Mouse (Mus musculus) kidney, adult 18-20 months (tissue): ENCODE data around the gene Gm5089.
A peak's percentile ranks its signal among the peaks of the same experiment; 100 is the strongest.

Source experiments
- DNase-seq: peaks from one replicate; pipeline ENCODE4 v3.0.0; 2021

The Gm5089 gene

DNA sequence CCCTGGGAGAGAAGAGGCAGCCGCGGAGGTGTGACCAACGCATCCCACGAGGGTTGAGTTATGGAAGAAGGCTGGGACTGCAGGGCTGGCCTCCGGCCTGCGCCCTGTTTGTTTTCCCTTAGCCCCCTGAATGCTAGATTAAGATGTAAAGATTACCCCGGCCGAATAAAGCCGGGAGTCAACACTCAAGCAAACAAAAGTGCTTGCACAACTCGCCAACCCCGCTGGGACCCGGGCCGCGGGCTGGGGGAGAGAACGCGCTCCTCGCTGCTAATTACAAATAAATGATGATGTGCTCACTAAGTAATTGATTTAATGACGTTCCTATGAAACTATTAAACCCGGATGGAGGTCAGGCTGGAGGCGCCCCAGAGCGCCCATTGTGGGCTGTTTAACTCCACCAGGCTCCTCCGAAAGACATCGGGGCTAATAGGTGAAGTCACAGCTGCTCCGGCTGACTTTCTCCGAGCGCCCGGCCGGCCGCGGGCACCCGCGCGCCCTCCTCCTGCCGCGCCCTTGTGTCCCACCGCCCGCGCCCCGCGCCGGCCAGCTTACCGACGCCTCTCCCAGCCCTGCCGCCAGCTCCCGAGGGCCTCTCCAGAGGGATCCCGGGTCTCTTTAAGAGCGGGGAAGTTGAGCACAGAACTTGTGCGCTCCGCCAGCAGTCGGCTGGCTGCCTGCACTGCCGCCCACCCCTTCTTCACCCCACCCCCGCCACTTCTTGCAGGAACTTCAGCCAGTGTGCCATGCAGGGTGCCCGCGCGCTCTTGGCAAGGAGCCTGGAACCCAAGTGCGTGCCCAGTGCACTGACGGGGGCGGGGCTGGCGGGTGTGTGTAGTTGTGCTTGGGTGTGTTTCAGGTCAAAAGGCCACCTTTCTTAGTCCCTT, at the start of gene Gm5089:
Gm5089 (minus strand) TSS at position 620 of the 887 bp plus-strand sequence.
- DNase-seq, result peak; percentile 72

DNA sequence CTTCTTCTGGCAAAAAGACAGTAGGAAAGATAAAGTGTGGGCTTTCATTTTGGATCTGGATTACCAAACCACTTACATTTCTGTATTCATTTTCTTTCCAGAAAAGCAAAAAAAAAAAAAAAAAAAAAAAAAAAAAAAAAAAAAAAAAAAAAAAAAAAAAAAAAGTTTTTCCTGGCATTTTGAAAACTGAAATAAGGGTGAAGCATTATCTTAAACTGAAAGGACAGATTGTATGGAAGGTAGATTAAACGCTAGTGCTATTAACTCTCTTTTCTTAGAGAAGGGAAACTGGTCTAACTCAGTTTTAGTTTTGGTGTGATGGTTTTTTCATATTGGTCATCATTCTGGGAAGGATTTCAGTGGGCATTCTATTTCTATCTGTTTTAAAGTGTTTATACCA, 41.1 kb upstream of the Gm5089 start:
- no peak for DNase-seq

DNA sequence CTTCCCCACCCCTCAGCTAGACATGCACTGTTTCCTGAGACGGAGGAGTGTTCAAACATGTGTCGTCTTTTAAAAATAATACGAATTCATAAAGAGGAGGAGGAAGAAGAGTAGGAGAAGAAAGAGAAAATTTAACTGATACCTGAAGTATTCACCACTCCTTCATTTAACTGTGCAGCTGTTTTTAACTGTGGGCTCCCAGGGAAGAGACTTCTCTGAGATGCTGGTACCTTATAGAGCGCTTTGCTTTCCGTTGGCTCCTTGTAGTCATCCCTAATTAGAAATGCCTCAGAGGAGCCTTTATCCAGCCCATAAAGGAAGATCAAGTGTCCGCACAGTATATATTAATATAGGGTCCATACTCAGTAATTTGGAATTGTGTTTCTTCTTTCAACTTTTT, 40.6 kb upstream of the Gm5089 start:
- DNase-seq, result no peak

DNA sequence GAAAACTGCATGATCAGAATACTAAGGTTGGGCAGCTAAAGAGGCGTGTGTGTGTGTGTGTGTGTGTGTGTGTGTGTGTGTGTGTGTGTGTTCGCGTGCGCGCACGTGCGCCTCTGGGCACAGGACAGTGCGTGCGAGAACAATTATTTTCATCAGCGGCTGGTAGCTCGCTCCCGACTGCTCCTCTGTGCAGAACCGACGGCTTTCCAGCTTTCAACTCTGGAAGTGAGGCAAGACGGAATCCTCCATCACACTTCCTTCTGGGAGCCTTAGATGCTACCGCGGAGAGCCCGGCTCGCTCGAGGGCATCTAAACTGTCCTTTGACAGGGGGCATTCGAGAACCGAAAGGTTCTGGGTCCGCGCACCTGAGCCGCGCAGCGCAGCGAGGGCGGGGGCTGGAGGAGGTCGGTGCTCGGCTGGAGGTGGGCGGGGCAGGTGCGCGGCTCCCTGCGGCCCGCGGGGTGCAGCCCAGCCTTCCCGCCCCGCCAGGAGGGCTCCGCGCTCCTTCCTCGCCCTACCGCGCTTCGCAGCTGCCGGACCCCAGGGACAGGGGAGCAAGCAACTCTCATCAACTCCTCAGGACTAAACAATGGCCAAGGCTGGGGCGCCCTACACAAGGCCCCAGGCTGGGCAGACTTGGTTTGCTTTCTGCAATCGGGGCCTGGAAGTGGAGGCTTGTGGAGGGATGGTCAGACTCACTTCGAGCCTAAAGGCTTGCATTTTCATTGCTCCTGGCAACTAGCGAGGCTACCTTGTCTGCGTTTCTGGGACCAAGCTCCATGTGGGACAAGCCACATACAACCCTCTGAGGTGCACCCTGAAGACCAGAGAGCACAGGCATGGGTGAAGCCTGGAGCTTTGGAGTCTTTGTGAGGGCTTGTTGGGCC, 39.8 kb upstream of the Gm5089 start, which contains the start of gene Gm10837:
Gm10837 (plus strand) TSS at position 146 of the 888 bp plus-strand sequence.
- peak; percentile 29 for DNase-seq

DNA sequence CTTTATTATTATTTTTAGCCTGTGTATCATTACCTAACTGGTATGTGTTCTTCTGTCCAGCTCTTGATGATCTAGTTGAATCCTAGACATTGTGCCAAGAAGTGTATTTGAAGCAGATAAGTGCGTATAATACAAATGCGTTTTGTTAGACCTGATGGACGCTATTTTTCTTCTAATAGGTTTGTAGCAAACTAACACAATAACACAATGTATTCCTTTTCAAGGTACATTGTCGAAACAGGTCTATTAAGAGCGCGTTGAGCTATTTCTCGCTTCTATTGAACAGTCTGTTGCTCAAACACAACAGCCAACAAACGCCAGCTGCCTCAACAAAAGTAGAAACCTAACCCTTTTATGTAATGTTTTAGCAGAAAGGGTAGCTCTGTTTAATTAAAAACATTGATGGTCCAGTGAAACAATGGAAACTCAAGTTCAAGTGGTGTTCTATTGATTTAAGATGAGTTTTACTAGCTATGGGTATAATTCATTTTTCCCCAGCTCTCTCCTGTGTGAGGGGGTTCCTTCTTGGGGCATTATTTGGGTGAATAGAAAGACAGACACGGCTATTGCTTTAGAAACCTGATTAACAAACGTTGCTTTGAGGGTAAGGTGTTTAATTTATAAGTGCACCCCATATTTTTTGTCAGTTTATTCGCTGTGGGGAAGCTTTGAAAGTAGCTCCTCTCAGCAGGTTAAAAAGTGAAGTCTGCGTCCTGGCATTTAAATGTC, 38.9 kb upstream of the Gm5089 start:
- no peak for DNase-seq

DNA sequence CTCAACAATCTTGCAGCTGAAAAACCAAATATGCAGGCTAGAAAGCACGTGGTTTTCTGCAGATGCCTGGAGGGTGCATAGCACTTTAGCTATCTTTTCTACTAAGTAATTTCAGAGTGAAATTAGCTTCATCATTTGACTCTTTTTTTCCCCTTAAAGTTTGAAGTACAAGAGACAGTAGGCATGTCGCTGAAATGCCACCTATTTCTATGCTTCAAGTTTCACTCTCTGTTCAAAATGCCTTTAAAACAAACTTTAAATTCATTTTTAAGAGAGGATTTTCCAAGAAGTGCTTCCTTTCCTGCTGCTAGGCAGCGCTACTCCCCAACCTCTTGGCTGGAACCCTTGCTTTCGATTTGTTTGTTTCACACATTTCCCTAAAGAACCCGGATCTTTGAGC, 38.1 kb upstream of the Gm5089 start:
- no peak for DNase-seq

DNA sequence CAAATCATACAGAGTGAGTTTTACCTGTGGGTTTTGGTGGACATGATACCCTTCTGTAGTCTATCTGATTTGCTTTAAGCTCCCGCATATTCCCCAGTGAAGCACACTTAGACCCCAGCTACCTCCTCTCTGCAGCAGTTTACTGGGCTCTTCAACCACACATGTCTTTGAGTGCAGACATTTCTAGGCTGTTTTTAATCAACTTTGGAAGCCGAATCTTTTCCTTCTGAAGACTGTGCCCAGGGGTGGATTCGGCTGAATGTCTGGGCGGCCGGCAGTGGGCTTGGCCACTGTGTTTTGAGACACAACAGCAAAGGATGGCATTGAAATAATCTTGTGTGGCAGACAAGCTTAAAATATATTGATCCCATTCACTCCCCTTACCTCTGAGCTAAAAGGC, 36.5 kb upstream of the Gm5089 start:
- DNase-seq, result no peak

DNA sequence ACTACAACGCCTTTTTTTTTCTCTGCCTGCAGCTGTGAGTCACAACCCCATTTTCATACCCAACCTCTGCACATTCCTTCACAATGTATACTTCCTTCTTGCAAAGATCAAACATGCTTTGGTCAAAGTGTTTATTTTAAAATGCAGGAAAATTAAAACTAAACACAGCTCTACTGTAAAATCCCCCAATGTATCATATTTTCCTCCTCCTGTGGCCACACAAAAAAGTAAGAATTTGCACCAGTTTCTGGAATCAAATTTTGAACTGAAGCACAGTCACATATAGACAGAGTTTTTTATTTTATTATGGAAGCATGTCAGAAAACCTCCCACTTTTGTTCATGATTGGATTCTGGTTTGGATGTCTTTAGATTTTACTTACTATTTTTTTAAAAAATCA, 35.7 kb upstream of the Gm5089 start:
- no peak for DNase-seq

DNA sequence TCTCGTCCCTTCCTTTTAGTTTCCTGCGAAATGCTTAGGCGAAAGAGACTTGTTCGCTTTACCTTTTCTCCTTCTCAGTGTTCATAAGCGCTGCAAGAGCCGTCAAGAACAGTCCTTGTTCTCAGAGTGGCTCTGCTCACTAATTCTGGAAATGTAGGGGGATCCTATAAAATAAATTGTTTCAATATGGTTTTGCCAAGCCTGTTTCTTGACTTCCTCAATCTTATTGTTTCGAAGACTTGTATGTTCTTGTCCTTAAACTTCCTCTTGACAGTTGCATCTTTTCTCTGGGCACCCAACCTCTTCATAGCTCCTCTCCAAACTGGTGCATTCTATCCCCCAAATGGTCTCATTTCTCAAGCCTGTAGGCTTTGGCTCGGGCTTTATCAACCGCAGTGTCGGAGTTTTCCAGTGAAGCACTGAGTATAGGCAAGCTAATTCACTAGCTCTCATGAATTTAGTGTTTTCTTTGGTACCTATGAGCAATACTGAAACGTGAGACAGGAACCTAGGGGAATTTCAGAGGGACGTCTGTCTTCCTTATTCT, 34.8 kb upstream of the Gm5089 start:
- no peak for DNase-seq

DNA sequence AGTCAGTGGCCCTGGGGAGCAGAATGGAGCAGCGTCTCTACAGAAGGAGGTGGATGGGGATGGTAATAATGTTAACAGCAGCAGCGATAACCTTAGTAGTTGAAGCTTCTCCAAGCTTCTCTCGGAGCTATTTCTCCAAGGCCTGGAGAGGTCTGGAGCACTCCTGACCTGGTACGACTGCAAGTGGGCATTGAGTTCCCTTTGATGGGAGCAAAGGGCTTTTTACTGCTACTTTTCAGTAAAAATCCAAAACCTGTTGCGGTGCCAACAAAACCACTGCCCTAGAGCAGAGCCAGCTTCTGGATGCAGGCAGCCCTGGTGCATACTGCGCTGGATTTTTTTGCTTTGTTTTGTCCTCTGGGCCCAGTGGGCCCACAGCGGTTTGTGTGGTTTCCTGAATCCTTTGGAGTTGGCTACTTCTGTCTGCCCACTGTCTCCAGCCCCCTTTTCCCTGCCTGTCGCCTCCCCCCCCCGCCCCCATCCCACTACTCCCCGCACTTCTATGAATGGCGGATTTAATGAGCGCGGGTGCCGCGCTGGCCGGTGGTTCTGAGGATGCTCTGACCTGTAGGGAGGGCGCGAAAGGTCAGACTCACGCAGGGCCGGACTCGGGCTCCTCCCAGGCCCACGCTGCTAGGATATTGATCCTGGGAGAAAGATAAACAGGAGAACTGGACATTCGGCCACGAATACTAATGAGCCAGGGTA, 34.1 kb upstream of the Gm5089 start:
- no peak for DNase-seq

DNA sequence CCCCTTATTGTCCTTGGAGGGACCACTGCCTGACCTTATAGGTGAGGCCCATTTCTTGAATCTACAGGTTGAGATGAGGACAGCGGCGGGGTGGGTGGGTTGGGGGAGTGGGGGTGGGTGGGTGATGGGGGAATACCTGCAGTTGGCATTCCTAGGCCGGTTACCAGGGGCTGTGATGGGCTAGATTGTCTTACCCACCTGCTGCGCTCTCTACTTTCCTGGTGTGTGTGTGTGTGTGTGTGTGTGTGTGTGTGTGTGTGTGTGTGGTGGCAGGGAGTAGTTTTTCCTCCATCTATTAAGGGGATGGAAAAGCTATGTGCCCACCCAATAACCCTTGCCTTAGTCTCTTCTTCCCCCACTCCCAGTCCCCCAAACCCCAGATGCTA, 33.5 kb upstream of the Gm5089 start:
- no peak for DNase-seq

DNA sequence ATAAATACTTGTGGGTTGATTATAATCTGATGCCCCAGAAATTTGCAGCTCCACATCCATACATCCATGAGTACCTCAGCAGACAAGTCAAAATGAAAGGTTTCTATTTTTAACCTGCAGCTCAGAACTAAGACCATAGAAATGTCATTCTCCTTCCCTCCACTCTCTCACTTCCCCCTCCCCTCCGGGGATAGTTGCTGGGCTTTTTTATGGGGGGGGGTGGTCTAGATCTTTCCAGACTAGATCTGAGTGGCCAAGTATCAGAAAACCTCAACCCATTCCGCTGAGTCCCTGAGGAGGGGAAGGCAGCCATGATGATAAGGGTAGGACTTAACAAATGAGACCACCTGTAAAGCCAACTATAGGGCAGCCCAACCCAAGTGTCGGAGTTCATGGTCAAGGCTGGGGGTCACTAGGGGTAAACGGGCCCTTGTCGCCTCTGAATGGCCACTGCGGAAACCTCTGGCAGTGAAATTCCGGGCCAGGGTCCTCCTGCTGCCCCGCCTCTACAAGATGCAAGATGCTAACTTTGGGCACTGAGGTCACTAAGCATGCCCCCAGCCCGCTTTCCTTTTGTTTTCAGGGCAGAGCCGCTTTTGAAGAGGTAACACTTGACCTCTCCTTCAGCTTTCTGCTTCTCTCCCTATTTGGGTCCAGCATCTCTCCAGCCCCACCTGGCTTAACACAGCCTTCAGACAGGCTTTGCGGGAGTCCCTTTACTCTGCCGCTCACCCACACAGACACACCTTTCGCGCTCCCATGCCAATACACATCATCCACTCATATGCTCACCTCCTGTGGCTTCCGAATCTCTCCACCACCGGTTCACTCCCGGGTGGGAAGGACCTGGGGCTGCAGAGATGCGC, 32.9 kb upstream of the Gm5089 start:
- no peak for DNase-seq

DNA sequence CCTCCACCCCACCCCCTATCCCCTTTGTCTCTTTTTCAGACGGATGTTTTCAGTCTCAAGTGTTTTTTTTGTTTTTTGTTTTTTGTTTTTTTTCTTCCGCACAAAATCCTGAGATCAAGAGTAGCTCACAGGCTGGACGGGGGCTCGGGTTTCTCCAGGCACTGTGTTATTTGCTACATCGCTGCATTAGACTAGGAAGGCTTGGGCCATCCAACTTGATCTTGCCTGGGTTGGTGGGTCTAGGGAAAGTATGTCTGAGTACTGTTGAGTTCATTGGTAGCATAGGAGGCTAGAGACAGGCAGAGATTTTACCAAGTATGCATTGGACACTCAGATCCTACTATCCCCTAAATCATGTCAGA, 32.1 kb upstream of the Gm5089 start:
- DNase-seq, result no peak

DNA sequence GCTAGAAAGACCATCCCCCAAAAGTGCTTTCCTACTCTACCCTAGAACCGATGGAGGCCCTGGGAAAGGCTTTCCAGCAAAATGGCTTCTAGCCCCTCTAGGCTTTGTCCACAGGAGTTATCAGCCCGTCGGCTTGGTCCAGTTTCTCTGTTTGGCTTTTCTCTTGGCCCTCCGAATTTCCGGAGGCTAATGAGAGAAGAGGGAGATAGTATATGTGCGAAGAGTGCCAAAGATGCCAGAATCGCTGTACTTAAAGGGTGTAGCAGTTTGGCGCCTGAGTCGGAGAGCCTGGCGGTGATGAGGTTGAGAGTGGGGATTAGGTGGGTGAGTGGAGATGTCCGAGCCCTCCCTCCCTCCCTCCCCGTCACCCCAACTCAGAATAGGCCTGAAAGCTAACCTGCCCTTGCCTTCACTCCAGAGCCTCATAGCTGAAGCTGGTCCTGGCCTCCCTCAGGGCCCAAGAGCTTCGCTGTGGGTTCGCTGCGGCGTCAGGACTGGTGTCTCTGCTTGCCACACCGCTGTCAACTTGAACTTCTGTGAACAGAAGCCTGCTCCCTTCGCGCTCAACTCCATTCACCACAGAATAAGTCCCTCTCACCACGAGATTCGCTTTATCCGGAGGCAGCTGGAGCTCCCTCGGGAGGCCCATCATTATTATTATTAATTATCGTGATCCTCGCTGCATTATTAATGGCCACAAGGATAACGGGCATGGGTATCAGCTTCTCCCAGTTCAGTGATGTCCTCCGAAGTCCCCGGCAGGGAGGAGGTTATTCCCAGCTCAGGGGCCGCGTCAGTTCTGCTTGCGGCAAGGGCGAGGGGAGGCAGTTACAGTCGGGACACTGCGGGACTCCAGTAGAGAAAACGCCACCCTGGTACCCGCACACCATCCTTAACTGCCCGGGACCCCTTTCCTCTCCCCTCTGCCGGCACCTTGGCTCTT, 31.4 kb upstream of the Gm5089 start:
- no peak for DNase-seq

DNA sequence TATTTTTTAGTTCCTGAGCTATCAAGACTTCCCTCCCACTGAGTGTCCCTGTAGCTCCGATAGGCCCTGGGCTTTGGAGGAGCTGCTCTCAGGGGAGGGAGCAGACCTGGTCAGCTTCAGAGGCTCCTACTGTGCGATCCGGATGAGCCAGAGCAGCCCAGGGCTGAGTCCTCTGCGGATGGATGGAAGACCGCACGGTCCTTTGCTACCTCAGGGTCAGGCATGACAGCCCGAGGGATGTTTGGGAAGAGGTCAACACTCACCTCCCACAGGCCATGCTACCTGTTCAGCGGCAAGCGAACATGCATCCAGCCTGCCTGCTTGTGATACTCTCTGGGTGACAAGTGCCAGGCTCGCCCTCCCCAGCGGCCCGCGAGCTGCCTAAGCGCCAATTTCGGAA, 30.3 kb upstream of the Gm5089 start:
- DNase-seq, result no peak

DNA sequence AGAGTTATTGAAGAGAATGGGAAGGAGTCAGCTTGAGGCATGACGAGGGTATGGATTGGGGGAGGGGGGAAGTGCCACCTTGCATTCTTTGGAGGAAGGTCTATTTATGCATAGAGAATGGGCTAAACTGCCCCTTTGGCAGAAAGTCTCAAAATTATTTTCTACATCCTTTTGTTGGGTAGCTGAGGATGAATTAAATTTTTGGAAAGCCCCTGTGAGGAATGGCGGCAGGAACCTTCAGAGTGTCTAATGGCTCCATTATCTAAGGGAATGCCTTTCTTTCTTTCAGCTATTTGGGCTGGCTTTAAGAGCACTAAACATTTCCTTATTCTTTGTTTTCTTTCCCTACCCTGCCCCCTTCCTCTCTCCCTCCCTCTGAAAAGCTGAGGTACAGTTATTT, 29.4 kb upstream of the Gm5089 start:
- DNase-seq, result no peak

DNA sequence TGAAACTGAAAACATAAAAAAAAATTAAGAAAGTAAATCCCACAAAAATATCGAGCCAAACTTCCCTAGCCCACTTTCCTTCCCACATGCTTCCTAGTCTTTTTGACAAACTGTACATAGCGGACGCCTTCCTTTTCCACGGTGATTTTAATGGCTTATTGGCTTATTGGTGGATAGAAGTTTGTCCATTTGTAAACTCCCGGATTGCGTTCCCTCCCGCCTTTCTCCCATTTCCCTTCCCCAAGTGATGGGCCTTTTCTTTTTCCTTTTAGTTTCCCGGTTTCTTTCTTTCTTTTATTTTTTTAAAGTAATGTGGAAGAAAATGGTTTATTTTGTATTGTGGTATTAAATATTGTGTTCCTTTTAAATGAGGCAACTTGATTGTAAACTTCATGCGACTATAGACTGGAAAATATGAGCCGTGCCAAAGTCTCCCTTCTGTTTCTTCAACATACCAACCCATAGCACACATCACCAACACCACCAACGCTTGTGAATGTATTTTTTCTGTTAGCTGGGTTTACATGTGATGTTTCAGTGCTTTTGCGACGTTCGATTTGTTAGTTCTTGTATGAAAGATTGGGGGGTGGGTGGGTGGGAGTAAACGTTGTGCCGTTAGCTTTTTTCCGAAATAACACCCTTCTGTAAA, 28.7 kb upstream of the Gm5089 start:
- DNase-seq, result no peak

DNA sequence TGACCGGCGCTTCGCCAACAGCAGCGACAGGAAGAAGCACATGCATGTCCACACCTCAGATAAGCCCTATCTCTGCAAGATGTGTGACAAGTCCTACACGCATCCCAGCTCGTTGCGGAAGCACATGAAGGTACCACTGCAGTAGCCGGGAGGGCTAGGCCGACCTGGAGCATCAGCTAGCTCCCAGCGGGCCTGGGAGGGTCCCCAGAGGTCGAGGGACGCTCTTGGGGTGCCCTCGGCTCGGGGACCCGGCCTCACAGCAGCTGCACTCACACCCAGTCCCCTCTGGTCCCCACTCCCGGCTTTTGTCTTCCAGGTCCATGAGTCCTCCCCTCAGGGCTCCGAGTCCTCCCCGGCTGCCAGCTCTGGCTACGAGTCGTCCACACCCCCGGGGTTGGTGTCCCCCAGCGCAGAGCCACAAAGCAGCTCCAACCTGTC, 27.7 kb upstream of the Gm5089 start:
- peak; percentile 26 for DNase-seq

DNA sequence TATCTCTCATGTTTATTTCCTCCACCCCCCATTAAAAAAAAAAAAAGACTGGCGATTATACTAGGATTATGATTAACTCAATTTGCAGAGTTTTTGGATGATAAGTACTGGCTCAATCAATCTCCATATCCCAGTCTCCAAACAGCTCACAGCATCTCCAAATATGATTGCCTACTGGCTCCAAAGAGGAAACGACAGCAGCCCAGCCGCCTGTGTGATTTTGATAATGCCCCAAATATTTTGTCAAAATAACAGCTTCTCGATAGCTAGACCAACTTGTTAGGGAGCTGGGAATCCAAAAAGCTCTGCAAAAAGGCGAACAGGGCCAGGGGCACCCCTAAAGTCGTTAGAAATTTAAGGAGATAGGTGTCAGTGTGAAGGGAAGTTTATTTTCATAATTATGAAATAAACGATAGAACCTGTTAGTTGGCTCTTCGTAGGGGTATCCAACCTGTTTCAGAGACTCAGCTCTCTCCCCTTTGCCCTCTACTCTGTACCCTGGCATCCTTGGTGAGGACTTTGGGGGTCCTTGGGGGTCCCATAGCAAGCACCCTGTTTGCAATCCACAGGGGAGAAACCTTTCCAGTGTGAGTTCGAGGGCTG, 27.2 kb upstream of the Gm5089 start:
- peak; percentile 19 for DNase-seq
